Mouse (Mus musculus) embryonic stem cell, embryonic (primary cell): ENCODE results near the gene Igfbp3.

ENCODE experiments used
- CTCF ChIA-PET, 4 experiments: fragments of 300-600 bp in 2 of 4; fragments of 350-600 bp in 2 of 4; sonication (Branson Sonifier 250); formaldehyde crosslinking; loops; one replicate each; lab custom pipeline; 2022; ENCODE audit warnings: inconsistent platforms in 2 of 4; lab: Charles Lee
- POLR2A ChIA-PET, 4 experiments: fragments of 300-600 bp in 2 of 4; fragments of 350-600 bp in 2 of 4; sonication (Branson Sonifier 250); formaldehyde crosslinking; loops; one replicate each; lab custom pipeline; 2022; ENCODE audit warnings: antibody characterized with exemption in 4 of 4, inconsistent platforms in 1 of 4; lab: Charles Lee

Igfbp3 gene

GRCm38 (mm10) chr11:7214761-7215160 is 1.0 kb upstream of the Igfbp3 start:
- POLR2A ChIA-PET: interaction anchor here in 3 of 4 experiments (0.6 to 3.8 kb wide), 11 partner anchors 11 to 534 kb away, joined by 3 to 16 read pairs (median 3); no protein-coding TSS in a partner anchor
- CTCF ChIA-PET: interaction anchor here in 3 of 4 experiments (0.6 to 1.8 kb wide), 23 partner anchors 9 to 1318 kb away, joined by 3 to 4 read pairs (median 3); no protein-coding TSS in a partner anchor

- ChIA-PET CTCF (interaction anchor here in 3 of 4 experiments (0.6 to 1.8 kb wide), 24 partner anchors 8 to 1318 kb away, joined by 3 to 4 read pairs (median 3); no protein-coding TSS in a partner anchor), POLR2A (interaction anchor here in 3 of 4 experiments (0.6 to 3.8 kb wide), 11 partner anchors 11 to 824 kb away, joined by 3 to 16 read pairs (median 3); no protein-coding TSS in a partner anchor)
These were observed 578 bp upstream of the Igfbp3 start for GRCm38 (mm10) chr11:7214342-7214660.

GRCm38 (mm10) chr11:7213161-7213500 is 592 bp downstream of the Igfbp3 start:
- POLR2A ChIA-PET: interaction anchor here (0.6 to 3.8 kb wide), 9 partner anchors 9 to 1423 kb away, joined by 3 to 16 read pairs (median 3); no protein-coding TSS in a partner anchor

GRCm38 (mm10) chr11:7212126-7212798 is 1.5 kb downstream of the Igfbp3 start:
- ChIA-PET CTCF (interaction anchor here in 2 of 4 experiments (0.7 to 1.5 kb wide), 3 partner anchors 9 to 699 kb away, joined by 3 to 5 read pairs (median 3); no protein-coding TSS in a partner anchor), POLR2A (interaction anchor here (0.6 to 3.8 kb wide), 9 partner anchors 8 to 1933 kb away, joined by 3 to 16 read pairs (median 4); no protein-coding TSS in a partner anchor)

More at GRCm38 (mm10) chr11:7213161-7213500, 592 bp downstream of the Igfbp3 start:
- CTCF ChIA-PET: interaction anchor here in 3 of 4 experiments (0.5 to 1.8 kb wide), 7 partner anchors 8 to 1034 kb away, joined by 3 to 5 read pairs (median 3); no protein-coding TSS in a partner anchor

- CTCF ChIA-PET: interaction anchor here in 3 of 4 experiments (0.6 to 1.8 kb wide), 15 partner anchors 8 to 1213 kb away, joined by 3 to 10 read pairs (median 4); no protein-coding TSS in a partner anchor
- POLR2A ChIA-PET: interaction anchor here in 3 of 4 experiments (0.6 to 3.8 kb wide), 5 partner anchors 11 to 1934 kb away, joined by 3 to 16 read pairs (median 3); no protein-coding TSS in a partner anchor
These were observed 2.5 kb downstream of the Igfbp3 start for GRCm38 (mm10) chr11:7211211-7211610.

GRCm38 (mm10) chr11:7210343-7210742 is 3.4 kb downstream of the Igfbp3 start:
- ChIA-PET CTCF (interaction anchor here (0.5 to 1.8 kb wide), 35 partner anchors 8 to 1517 kb away, joined by 3 to 10 read pairs (median 4); partner anchors contain the start of gene Gm11985 (in 1 of the 4)), POLR2A (interaction anchor here in 3 of 4 experiments (0.6 to 1.4 kb wide), 6 partner anchors 12 to 552 kb away, joined by 3 to 4 read pairs (median 3); no protein-coding TSS in a partner anchor)

GRCm38 (mm10) chr11:7203846-7204245 is 9.9 kb downstream of the Igfbp3 start:
- CTCF ChIA-PET: interaction anchor here in 2 of 4 experiments (0.6 to 1.3 kb wide), 2 partner anchors 11 to 15 kb away, joined by 3 read pairs; no protein-coding TSS in a partner anchor
- POLR2A ChIA-PET: interaction anchor here in 1 of 4 experiments (1.1 kb wide), 1 partner anchor 9 kb away, joined by 3 read pairs; no protein-coding TSS in a partner anchor

GRCm38 (mm10) chr11:7202206-7202605 is 11.5 kb downstream of the Igfbp3 start:
- ChIA-PET POLR2A (interaction anchor here in 1 of 4 experiments (0.6 kb wide), 1 partner anchor 10 kb away, joined by 5 read pairs; no protein-coding TSS in a partner anchor), CTCF (interaction anchor here in 3 of 4 experiments (0.7 to 1.1 kb wide), 3 partner anchors 8 to 12 kb away, joined by 3 to 4 read pairs (median 4); partner anchors contain the start of gene Igfbp3 (in 2 of the 3))

- CTCF ChIA-PET: interaction anchor here in 3 of 4 experiments (0.5 to 1.9 kb wide), 4 partner anchors 10 to 861 kb away, joined by 3 to 10 read pairs (median 3); no protein-coding TSS in a partner anchor
- POLR2A ChIA-PET: interaction anchor here in 1 of 4 experiments (0.9 kb wide), 1 partner anchor 13 kb away, joined by 3 read pairs; the partner anchor contains the start of gene Igfbp3
These were observed 13.3 kb downstream of the Igfbp3 start for GRCm38 (mm10) chr11:7200393-7200783.

GRCm38 (mm10) chr11:7199736-7200392 is 13.9 kb downstream of the Igfbp3 start:
- CTCF ChIA-PET: interaction anchor here in 3 of 4 experiments (0.5 to 1.9 kb wide), 7 partner anchors 9 to 861 kb away, joined by 3 to 10 read pairs (median 3); no protein-coding TSS in a partner anchor

GRCm38 (mm10) chr11:7198481-7199256 is 15.1 kb downstream of the Igfbp3 start:
- CTCF ChIA-PET: interaction anchor here in 3 of 4 experiments (0.6 to 1.0 kb wide), 4 partner anchors 12 to 620 kb away, joined by 3 to 6 read pairs (median 4); partner anchors contain the start of gene Igfbp3 (in 1 of the 3)

More at GRCm38 (mm10) chr11:7199736-7200392, 13.9 kb downstream of the Igfbp3 start:
- POLR2A ChIA-PET: no interaction called here

GRCm38 (mm10) chr11:7198006-7198405 is 15.7 kb downstream of the Igfbp3 start:
- ChIA-PET CTCF (interaction anchor here in 2 of 4 experiments (1.0 kb wide), 2 partner anchors 12 to 16 kb away, joined by 4 read pairs; partner anchors contain the start of gene Igfbp3 (in 1 of the 2)), POLR2A (no interaction called here)

More at GRCm38 (mm10) chr11:7198481-7199256, 15.1 kb downstream of the Igfbp3 start:
- POLR2A ChIA-PET: no interaction called here

GRCm38 (mm10) chr11:7197491-7197941 is 16.2 kb downstream of the Igfbp3 start, which contains the start of gene Igfbp1:
Gene Igfbp1 (plus strand): TSS chr11:7197782.
- ChIA-PET POLR2A (interaction anchor here in 1 of 4 experiments (0.6 kb wide), 1 partner anchor 550 kb away, joined by 3 read pairs; no protein-coding TSS in a partner anchor), CTCF (interaction anchor here in 1 of 4 experiments (1.0 kb wide), 1 partner anchor 17 kb away, joined by 4 read pairs; the partner anchor contains the start of gene Igfbp3)

- POLR2A ChIA-PET: no interaction called here
These were observed 18.4 kb downstream of the Igfbp3 start for GRCm38 (mm10) chr11:7195312-7195685.

GRCm38 (mm10) chr11:7194432-7195311 is 19.1 kb downstream of the Igfbp3 start:
- POLR2A ChIA-PET: interaction anchor here in 1 of 4 experiments (1.5 kb wide), 1 partner anchor 11 kb away, joined by 3 read pairs; no protein-coding TSS in a partner anchor

More at GRCm38 (mm10) chr11:7195312-7195685, 18.4 kb downstream of the Igfbp3 start:
- CTCF ChIA-PET: interaction anchor here in 3 of 4 experiments (0.6 to 0.7 kb wide), 5 partner anchors 15 to 367 kb away, joined by 3 to 5 read pairs (median 3); no protein-coding TSS in a partner anchor

More at GRCm38 (mm10) chr11:7194432-7195311, 19.1 kb downstream of the Igfbp3 start:
- CTCF ChIA-PET: interaction anchor here in 3 of 4 experiments (0.6 kb wide), 4 partner anchors 15 to 367 kb away, joined by 3 to 5 read pairs (median 4); no protein-coding TSS in a partner anchor
